Mouse (Mus musculus) layer of hippocampus, postnatal 25 days (tissue): Measurements from ENCODE around the gene Hfe2. TPM values are rescaled to one million over a fixed set of nuclear protein-coding genes. Genes with fewer than 3 reads are reported as not detected.

Experiments used
- DNase-seq, 2 experiments: peaks; one replicate each; pipeline ENCODE4 v3.0.0; 2022; ENCODE audit warnings: mixed read lengths in 2 of 2, low spot score in 1 of 2; ENCODE audit errors: extremely low spot score in 1 of 2
- total RNA-seq, 2 experiments: library from RNA; stranded (reverse); gene quantifications; 2 replicates each; pipeline ENCODE4 v1.2.3; 2021

Hfe2 gene
- total RNA-seq, 2 experiments from 2014 or later: 0.12 TPM; not detected in 1

DNA sequence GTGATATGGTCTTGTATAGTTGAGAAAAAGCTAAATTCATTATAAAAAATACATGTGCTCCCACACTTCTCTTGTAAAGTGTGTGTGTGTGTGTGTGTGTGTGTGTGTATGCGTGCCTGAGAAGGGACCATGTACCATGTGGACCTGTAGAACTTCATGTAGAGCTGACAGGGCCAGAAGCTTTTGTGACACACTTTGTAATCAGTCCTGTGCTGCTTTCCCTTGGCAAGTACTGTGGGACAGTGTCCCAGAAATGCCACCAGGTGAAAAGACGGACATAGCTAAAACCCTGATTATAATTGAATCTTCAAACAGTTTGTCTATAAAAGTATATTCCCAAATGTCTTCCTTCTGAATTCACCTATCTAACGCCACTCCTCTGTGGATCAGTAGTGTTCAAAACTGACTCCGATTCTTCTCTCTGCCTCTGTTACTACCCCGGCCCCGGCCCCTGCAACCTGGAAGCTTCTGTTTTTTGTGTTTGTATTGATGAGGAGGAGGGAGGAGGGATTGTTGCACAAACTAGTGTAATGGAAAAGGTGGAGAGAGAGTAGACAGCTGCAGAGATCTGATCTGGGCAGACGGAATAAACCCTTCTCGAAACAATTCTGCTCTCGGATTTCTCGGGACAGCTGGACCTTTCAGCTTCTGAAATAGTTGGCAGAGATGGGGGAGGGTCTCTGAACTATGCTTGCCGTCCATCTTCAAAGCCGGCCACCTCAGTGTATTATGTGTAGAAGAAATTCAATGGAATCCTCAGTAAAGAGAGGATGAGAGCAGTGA is 753 bp upstream of the Hfe2 start:
- no peak for DNase-seq

DNA sequence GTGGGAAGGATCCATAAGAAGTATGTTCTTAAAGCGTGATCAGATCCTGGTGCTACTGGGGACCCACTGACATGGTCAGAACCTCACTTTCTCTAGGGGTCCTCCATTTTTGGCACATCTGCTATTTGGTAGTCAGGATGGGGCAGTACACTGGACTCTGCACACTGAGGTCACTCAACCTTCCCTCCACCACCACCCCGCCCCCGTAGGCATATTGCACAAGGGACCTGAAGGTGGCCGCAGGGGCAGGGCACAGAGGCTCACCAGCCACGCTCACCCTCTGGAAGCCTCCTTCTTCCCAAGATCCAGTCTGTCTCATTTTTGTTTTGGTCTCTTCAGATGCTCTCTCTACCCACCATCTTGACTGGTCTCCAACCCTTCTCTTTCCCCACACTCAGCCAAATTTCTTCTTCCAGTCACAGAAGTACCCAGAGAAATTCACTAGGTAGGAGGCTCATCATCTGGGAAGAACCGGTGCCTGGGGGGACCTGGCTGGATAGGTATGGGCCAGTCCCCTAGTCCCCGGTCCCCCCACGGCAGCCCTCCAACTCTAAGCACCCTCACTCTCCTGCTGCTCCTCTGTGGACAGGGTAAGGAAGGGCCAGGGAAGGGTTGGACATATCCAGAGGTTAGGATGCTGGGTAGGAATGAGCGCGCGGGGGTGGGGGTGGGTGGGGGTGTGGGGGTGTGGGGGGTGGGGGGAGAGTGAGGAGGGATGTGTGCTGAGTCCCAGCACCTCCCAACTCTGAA is 1.2 kb downstream of the Hfe2 start:
- DNase-seq: no peak

- no peak for DNase-seq
These were observed 2.0 kb downstream of the Hfe2 start for GRCm38 (mm10) chr3:96526864-96527542.

GRCm38 (mm10) chr3:96528506-96528905 is 3.5 kb downstream of the Hfe2 start:
- DNase-seq: no peak

- DNase-seq: no peak
These were observed 7.1 kb downstream of the Hfe2 start for GRCm38 (mm10) chr3:96532050-96532449.

GRCm38 (mm10) chr3:96534300-96534699 is 9.3 kb downstream of the Hfe2 start:
- no peak for DNase-seq

- no peak for DNase-seq
These were observed 14.3 kb downstream of the Hfe2 start for GRCm38 (mm10) chr3:96539316-96539715.

DNA sequence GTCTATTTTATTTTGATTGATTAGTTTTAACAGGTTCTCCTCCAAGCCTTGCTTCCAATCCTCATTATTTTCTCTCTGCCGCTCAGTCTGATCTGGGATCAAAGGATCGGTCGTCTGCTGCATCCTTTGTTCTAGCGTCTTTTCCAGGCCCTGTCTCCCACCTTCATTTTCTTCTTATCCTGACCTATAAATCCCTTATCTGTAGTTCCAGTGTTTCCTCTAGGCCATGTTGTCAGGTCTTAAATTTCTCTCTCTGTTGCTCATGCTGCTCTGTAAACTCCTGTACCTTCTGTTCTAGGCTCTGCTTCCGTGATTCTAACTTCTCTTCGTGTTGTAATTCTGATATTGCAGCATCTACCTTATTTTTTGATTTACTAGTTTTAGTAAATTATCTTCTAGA is 15.8 kb downstream of the Hfe2 start:
- no peak for DNase-seq

DNA sequence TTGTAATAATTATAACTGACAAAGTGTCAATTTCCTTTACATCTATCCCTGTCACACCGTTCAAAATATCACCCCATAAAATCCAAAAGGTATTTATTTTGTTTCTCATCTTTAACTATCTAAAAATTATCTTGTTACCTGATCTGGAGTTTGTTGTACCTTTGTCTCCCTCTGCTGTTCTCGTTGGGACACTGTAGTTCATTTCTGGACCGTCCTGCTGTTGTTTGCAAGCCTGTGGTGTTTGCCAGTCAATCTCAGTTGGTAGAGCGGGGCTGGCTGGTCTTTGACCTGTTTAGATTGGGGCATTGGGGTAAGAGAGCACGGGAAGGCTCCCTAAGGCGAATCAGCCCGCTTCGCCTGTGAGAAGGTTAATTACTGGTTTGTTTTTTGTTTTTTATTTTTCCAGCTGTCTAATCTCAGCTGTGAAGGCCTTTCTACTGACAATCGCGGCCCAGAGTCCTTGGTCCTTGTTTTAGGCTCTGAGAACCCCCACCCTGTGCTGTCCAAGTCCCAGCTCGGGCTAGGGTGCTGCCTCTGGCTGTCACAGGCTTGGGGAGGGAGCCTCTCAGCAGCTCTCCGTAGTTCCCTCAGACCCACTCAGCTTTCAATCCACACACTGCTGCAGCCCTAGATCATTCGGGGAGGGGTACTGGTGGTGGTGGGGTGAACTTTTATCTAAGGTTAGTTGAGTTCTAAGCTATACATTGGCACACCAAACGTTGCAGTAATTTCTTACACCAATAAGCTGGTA is 16.5 kb downstream of the Hfe2 start:
- DNase-seq: no peak

DNA sequence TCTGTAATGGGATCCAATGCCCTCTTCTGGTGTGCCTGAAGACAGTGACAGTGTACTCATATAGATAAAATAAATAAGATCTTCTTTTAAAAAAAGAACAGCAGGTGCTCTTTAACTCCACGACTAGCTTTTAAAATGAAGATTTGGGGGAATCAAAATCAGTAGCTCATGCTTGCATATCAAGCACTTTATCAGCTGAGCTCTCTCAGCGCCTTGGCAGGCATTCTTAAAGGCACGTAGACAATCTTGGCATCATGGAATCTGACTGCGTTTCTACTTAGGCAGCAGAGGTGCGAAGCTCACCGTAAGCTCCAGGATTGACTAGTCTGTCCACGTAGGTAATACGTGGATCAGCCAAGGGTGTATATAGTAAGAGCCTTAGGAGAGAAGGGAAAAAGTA is 17.6 kb downstream of the Hfe2 start:
- no peak for DNase-seq

DNA sequence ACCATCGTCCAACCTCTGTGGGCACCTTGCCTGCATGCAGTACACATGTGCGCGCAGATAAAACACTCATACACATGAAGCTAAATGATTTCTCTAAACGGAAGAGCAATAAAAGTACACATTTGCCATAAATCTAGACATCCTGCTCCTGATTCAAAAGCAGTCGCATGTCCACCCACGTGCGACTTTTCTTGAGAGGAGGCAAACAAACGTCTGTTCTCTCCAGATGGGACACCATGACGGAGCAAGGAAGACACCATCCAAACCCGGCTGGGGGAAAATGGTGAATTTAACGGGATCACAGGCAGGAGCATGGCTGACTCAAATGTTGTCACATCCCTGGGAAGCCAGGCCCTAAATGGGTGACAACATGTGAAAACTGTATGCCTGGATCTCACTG is 18.4 kb downstream of the Hfe2 start:
- peak in 1 of 2 experiments; percentile 38 for DNase-seq

DNA sequence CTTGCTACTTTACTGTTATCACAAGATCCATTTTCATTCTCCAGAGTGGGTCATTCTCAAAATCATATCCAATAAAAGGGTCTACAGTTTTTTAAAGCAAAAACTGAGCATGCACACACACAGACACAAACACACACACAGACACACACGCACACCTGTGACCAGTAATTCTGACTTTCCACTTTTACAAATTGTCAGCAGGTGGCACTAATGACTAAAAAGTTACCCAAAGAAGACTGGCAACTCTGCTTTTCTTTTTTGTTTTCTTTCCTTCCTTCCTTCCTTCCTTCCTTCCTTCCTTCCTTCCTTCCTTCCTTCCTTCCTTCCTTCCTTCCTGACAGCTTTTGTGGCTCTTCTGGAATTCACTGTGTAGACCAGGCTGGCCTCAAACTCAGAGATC is 20.6 kb downstream of the Hfe2 start:
- DNase-seq: no peak

- DNase-seq: no peak
These were observed 21.9 kb downstream of the Hfe2 start for GRCm38 (mm10) chr3:96546880-96547279.

GRCm38 (mm10) chr3:96547389-96547960 is 22.5 kb downstream of the Hfe2 start:
- peak; percentile 68 to 90 for DNase-seq

DNA sequence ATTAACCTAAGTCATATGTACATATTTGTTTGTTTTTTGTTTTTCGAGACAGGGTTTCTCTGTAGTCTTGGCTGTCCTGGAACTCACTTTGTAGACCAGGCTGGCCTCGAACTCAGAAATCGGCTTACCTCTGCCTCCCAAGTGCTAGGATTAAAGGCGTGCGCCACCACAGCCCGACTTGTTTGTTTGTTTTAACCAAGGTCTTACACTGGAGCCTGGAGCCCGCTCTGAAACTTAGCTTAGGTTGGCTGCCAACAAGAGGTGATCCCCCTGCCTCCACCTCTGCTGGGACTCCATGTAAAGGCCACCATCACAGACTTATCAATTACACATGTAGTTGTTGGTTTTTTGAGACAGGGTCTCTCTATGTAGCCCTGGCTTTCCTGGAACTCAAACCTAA is 23.9 kb downstream of the Hfe2 start:
- no peak for DNase-seq

DNA sequence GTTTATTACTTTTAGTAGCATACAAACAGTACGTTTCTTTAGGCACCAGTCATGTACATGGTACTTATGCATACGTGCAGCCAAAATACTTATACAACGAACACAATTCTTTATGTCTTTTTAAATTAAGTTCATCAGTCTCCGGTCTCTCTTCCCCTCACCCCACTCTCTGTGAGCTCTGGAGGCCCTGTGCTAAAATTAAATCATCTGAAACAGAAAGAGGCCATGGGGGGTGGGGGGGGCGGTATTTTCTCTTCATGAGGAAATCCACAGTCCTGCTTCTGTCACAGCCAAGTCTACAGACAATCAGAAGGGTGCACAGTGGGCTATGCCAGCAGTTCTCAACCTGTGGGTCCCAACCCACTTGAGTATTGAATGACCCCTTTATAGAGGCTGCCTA is 24.4 kb downstream of the Hfe2 start:
- DNase-seq: no peak

- peak in 1 of 2 experiments; percentile 48 for DNase-seq
These were observed 26.2 kb downstream of the Hfe2 start for GRCm38 (mm10) chr3:96551203-96551602.

DNA sequence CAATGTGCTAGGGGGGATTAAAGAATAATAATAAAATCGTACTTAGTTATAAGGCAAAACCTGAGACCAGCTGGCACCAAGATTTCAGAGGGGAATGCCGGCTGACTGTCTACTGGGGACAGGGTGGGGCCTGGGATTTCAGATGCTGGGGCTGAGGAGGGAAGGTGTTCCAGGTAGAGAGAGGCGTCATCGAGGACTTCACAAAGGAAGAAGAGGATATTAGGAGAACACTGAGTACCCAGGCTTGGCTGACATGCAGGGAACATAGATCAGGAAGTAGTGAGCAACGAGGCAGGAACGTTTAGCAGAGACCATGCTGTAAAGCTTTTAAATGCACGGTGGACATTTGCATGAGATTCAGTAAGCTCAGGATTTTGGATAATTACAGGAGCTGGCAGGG is 26.9 kb downstream of the Hfe2 start:
- DNase-seq: no peak

- no peak for DNase-seq
These were observed 28.6 kb downstream of the Hfe2 start for GRCm38 (mm10) chr3:96553601-96554000.

DNA sequence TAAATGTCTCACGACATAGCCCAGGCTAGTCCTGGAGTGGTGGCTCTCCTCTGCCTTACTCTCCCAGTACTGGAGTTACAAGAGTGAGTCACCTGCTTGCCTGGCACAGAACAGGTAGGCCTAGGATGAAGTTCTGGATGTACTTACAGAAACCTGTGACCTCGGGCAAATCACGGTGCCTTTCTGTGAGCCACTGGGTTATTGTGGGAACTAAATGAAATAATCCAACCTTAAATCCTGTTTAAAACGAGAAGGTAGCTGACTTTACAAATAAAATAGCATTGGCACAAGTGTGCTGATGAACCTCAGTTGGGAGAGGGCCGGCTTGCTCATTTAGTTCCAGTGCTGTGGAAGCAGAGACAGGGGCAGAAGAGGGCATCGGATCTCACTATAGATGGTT is 29.3 kb downstream of the Hfe2 start:
- no peak for DNase-seq
